Mouse (Mus musculus) kidney, postnatal 0 days (tissue): Measurements from ENCODE around the gene Prokr1. TPM values are rescaled to one million over a fixed set of nuclear protein-coding genes. Genes with fewer than 3 reads are reported as not detected.

ENCODE experiments used
- ATAC-seq: fragments of 200-750 bp; cut with Nextera tagmentation; replicated peaks from 2 replicates; pipeline ENCODE4 v1.8.0; 2017; ENCODE audit warnings: low read depth, moderate number of reproducible peaks, moderate TSS enrichment, moderate library complexity; ENCODE audit not compliant: low FRiP score
- DNase-seq: peaks from one replicate; pipeline ENCODE4 v3.0.0-alpha.2; 2016; ENCODE audit warnings: low spot score
- H3K27ac ChIP-seq: fragments of 300-500 bp; sonication (generic); 2 replicates; pipeline ENCODE4 v1.5.1; 2014; ENCODE audit warnings: mild to moderate bottlenecking
- H3K27me3 ChIP-seq: fragments of 300-500 bp; sonication (generic); 2 replicates; pipeline ENCODE4 v1.6.1; 2014; ENCODE audit warnings: low read length, mixed read lengths; ENCODE audit not compliant: insufficient read depth
- H3K36me3 ChIP-seq: fragments of 300-500 bp; sonication (generic); 2 replicates; pipeline ENCODE4 v1.6.1; 2014; ENCODE audit warnings: low read length, mixed read lengths; ENCODE audit not compliant: insufficient read depth
- H3K4me1 ChIP-seq: fragments of 300-500 bp; sonication (generic); replicated peaks from 2 replicates; pipeline ENCODE4 v1.6.1; 2014; ENCODE audit warnings: antibody characterized with exemption, low read length, mixed read lengths; ENCODE audit not compliant: insufficient read depth
- H3K4me2 ChIP-seq: fragments of 300-500 bp; sonication (generic); 2 replicates; pipeline ENCODE4 v1.6.1; 2014; ENCODE audit warnings: mild to moderate bottlenecking, low read length, moderate library complexity, mixed read lengths
- H3K4me3 ChIP-seq: fragments of 300-500 bp; sonication (generic); replicated peaks from 2 replicates; pipeline ENCODE4 v1.5.1; 2014; ENCODE audit warnings: low read depth, low read length
- H3K9ac ChIP-seq: fragments of 300-500 bp; sonication (generic); 2 replicates; pipeline ENCODE4 v1.6.1; 2014; ENCODE audit warnings: low read depth, low read length
- H3K9me3 ChIP-seq: fragments of 300-500 bp; sonication (generic); replicated peaks from 2 replicates; pipeline ENCODE4 v1.6.1; 2016; ENCODE audit warnings: low read length, inconsistent platforms, mixed read lengths
- CTCF ChIP-seq: IDR thresholded peaks from 2 replicates; pipeline ENCODE4 v1.5.1; 2016; ENCODE audit warnings: antibody characterized with exemption, low read depth, mild to moderate bottlenecking, moderate library complexity
- WGBS: fragments of 180-500 bp; shearing (Covaris S2); extraction: QIAGEN DNeasy Blood & Tissue Kit; methylation state at CpG from one replicate; pipeline ENCODE4 v1.1.7; 2014; 5-methylcytosine and 5-hydroxymethylcytosine counted together
- polyA plus RNA-seq: library from polyadenylated mRNA; unstranded; fragments of >200 nt; fragmentation: Nextera tagmentation; extraction: Ambion mirVana; gene quantifications from 2 replicates; pipeline ENCODE4 v1.2.1, GENCODE M21; 2015

Gene Prokr1
- polyA plus RNA-seq, 1 experiment from 2014 or later, result 2.5 TPM

GRCm38 (mm10) chr6:87552054-87552807 is 38.3 kb downstream of the Prokr1 start:
- ATAC-seq, result no peak
- peak; percentile 69 for TF ChIP-seq CTCF
- H3K4me2 ChIP-seq, result no peak overlapping the region
- H3K4me3 ChIP-seq, result no peak overlapping the region
- no peak overlapping the region for H3K27ac ChIP-seq
- no peaks in the 10 kb centered on the region for H3K36me3 ChIP-seq
- no peak overlapping the region for H3K9ac ChIP-seq
- no peaks in the 10 kb centered on the region for H3K27me3 ChIP-seq
- WGBS, result 54% methylated on average over 7 of the region's 7 CpGs
- no peaks in the 10 kb centered on the region for H3K4me1 ChIP-seq
- H3K9me3 ChIP-seq, result no peaks in the 10 kb centered on the region
- peak; percentile 49 for DNase-seq

DNA sequence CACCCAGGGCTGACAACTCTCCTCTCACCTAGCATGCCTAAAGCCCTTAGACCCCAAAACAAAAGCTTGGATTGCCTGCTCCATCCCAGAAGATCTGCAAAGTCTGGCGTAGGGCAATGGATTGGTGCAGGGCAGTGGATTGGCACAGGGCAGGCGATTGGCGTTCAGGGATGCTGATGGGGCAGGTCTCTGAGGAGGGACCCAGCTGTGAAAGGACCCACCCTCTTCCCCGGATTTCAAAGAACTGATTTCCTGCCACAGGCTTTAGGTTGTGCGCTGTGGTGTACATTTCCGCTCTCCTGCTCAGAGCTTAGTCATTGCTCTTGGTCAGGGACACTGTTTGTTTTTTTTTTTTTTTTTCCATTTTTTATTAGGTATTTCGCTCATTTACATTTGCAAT is 42.7 kb downstream of the Prokr1 start:
- H3K4me3 ChIP-seq, result no peak overlapping the region
- H3K9me3 ChIP-seq, result no peaks in the 10 kb centered on the region
- no peaks in the 10 kb centered on the region for H3K36me3 ChIP-seq
- H3K4me2 ChIP-seq, result no peak overlapping the region
- H3K4me1 ChIP-seq, result no peaks in the 10 kb centered on the region
- ATAC-seq (no peak), DNase-seq (no peak)
- 88% methylated on average over 7 of the region's 7 CpGs for WGBS
- H3K27me3 ChIP-seq, result no peaks in the 10 kb centered on the region
- H3K9ac ChIP-seq, result no peak overlapping the region
- no peak overlapping the region for H3K27ac ChIP-seq
- TF ChIP-seq CTCF, result no peak

GRCm38 (mm10) chr6:87547431-87547830 is 43.1 kb downstream of the Prokr1 start:
- no peaks in the 10 kb centered on the region for H3K4me1 ChIP-seq
- no peak overlapping the region for H3K9ac ChIP-seq
- no peak overlapping the region for H3K27ac ChIP-seq
- no peak for TF ChIP-seq CTCF
- no peak overlapping the region for H3K4me2 ChIP-seq
- H3K36me3 ChIP-seq, result no peaks in the 10 kb centered on the region
- 82% methylated on average over 4 of the region's 4 CpGs for WGBS
- no peaks in the 10 kb centered on the region for H3K9me3 ChIP-seq
- H3K4me3 ChIP-seq, result no peak overlapping the region
- ATAC-seq (no peak), DNase-seq (no peak)
- no peaks in the 10 kb centered on the region for H3K27me3 ChIP-seq

DNA sequence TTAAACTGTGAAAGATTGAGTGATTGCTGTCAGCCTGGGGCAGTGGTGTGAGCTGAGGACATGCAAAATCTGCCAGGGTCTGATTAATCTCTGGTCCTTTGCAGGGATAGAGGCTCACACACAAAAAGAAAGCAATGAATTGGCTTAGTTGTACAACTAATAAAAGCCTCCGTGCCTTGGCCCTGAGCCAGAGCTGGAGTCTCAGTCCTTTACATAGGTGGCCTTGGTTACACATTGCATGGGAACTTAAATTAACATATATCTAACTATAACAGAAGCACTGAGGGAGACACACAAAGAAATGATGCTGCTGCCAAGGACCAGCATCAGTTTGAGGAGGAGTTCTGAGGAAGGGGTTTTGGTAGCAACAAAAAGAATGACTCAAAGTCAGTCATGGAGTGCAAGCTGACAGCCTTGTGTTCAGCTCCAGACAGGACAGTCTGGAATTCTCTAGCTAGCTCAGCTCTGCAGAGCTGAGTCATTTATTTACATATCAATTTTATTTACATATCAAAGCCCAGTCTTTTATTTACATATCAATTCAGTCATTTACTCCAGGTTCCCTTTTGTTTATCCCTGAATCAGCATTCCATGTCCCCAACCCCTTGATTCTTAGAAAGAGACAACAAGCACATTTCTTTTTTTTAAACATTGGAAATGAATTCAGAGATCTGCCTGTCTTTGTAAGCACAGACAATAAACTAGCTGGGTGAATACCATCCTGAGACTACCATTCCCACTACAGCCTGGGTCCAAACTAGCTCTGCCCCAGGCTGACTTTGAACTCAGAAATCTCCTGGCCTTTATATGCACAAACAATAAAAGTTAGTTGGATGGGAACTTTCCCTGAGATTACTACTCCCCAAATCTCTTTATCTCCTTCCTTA is 45.0 kb downstream of the Prokr1 start:
- ATAC-seq, result no peak
- no peaks in the 10 kb centered on the region for H3K27me3 ChIP-seq
- no peaks in the 10 kb centered on the region for H3K36me3 ChIP-seq
- no peaks in the 10 kb centered on the region for H3K9me3 ChIP-seq
- no peak for TF ChIP-seq CTCF
- no peak for DNase-seq
- no peak overlapping the region for H3K4me3 ChIP-seq
- no peak overlapping the region for H3K27ac ChIP-seq
- 48% methylated on average over 1 of the region's 1 CpGs for WGBS
- no peak overlapping the region for H3K4me2 ChIP-seq
- no peaks in the 10 kb centered on the region; the same call in 1 of the 2 replicates for H3K4me1 ChIP-seq
- H3K9ac ChIP-seq, result no peak overlapping the region

GRCm38 (mm10) chr6:87542027-87542426 is 48.5 kb downstream of the Prokr1 start:
- H3K27me3 ChIP-seq, result no peaks in the 10 kb centered on the region
- DNase-seq (peak; percentile 51), ATAC-seq (no peak)
- no peaks in the 10 kb centered on the region for H3K9me3 ChIP-seq
- no peak overlapping the region for H3K4me2 ChIP-seq
- no peak overlapping the region for H3K27ac ChIP-seq
- H3K9ac ChIP-seq, result no peak overlapping the region
- peaks cover 5% of the 10 kb centered on the region; the same call in 1 of the 2 replicates for H3K4me1 ChIP-seq
- no peak overlapping the region for H3K4me3 ChIP-seq
- H3K36me3 ChIP-seq, result no peaks in the 10 kb centered on the region
- 51% methylated on average over 9 of the region's 9 CpGs for WGBS
- TF ChIP-seq CTCF, result no peak

GRCm38 (mm10) chr6:87541171-87541571 is 49.4 kb downstream of the Prokr1 start:
- Histone ChIP-seq H3K4me2 (no peak overlapping the region), H3K4me1 (peaks cover 5% of the 10 kb centered on the region; the same call in 1 of the 2 replicates), H3K9ac (no peak overlapping the region), H3K36me3 (no peaks in the 10 kb centered on the region), H3K9me3 (no peaks in the 10 kb centered on the region), H3K4me3 (no peak overlapping the region), H3K27me3 (no peaks in the 10 kb centered on the region), H3K27ac (no peak overlapping the region)
- no peak for ATAC-seq
- DNase-seq, result no peak
- no peak for TF ChIP-seq CTCF
- 79% methylated on average over 6 of the region's 6 CpGs for WGBS
